Mouse (Mus musculus) megakaryocyte, embryonic 14.5 days (primary cell): ENCODE results near the gene Zscan5b.

ENCODE experiments used
- FLI1 ChIP-seq: IDR thresholded peaks from 2 replicates; pipeline ENCODE4 v1.6.1; 2012; ENCODE audit warnings: low read length, inconsistent platforms, mixed read lengths
- GATA1 ChIP-seq: IDR thresholded peaks from 3 replicates; pipeline ENCODE4 v1.6.1; 2012; ENCODE audit warnings: mixed read lengths, low read length, inconsistent platforms, borderline replicate concordance

DNA sequence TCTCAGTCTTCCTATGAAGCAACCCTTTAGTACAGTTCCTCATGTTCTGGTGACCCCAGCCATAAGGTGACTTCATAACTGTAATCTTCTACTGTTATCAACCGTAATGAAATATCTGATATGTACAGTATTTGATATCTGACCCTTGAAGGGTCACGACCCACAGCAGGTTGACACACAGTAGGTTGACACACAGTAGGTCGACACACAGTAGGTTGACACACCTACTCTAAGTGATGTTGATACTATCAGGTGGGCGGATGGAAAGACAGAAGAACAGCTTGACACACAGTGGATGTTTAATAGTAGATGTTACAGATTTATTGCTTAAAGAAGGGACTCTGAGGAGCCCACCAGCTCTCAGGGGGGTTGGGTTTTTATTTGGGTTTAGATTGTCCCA is 40.9 kb downstream of the Zscan5b start:
- no peak for TF ChIP-seq GATA1
- TF ChIP-seq FLI1 = no peak
